Mouse (Mus musculus) CH12.LX (cell line): ENCODE data around the gene Tmbim4. TPM values are rescaled to one million over a fixed set of nuclear protein-coding genes. Genes with fewer than 3 reads are reported as not detected.
A peak's percentile ranks its signal among the peaks of the same experiment; 100 is the strongest.

Source experiments
- DNase-seq: peaks from one replicate; pipeline ENCODE4 v3.0.0-alpha.2; 2013; ENCODE audit errors: extremely low read depth
- H3K27ac ChIP-seq: 2 replicates; pipeline ENCODE4 v1.5.1; 2012; ENCODE audit warnings: low read depth, mild to moderate bottlenecking, control low read depth, moderate library complexity; ENCODE audit not compliant: insufficient read depth
- H3K27me3 ChIP-seq: replicated peaks from 2 replicates; pipeline ENCODE3; 2012; ENCODE audit warnings: inconsistent platforms
- H3K36me3 ChIP-seq, 2 experiments: replicated peaks in 1 of 2; 2 replicates each; pipeline versions ENCODE3 to v1.6.1; 2012; ENCODE audit warnings: inconsistent platforms in 1 of 2, low read length in 1 of 2, mild to moderate bottlenecking in 1 of 2, mixed read lengths in 1 of 2, moderate library complexity in 1 of 2; ENCODE audit not compliant: control insufficient read depth in 1 of 2, insufficient read depth in 1 of 2
- H3K4me1 ChIP-seq, 2 experiments: 2 replicates each; pipeline ENCODE4 v1.6.1; 2012; ENCODE audit warnings: inconsistent platforms in 1 of 2, moderate library complexity in 1 of 2; ENCODE audit not compliant: insufficient read depth in 2 of 2, control insufficient read depth in 1 of 2
- H3K4me2 ChIP-seq: 2 replicates; pipeline ENCODE4 v1.6.1; 2012; ENCODE audit warnings: low read depth, mild to moderate bottlenecking, control low read depth; ENCODE audit not compliant: poor library complexity, insufficient read depth, severe bottlenecking
- H3K4me3 ChIP-seq, 3 experiments: fragments of 150-350 bp in 1 of 3; sonication (generic) in 1 of 3; replicated peaks in 1 of 3; 2 replicates each; pipeline versions ENCODE3 to v1.5.1; 2011 to 2012; ENCODE audit warnings: low read depth in 2 of 3, low read length in 2 of 3, mild to moderate bottlenecking in 2 of 3, moderate library complexity in 2 of 3, control low read depth in 1 of 3, improper control_type of control experiment in 1 of 3, inconsistent platforms in 1 of 3, mixed read lengths in 1 of 3; ENCODE audit not compliant: poor library complexity in 1 of 3
- H3K79me2 ChIP-seq: replicated peaks from 2 replicates; pipeline ENCODE4 v1.6.1; 2012; ENCODE audit warnings: mild to moderate bottlenecking, moderate library complexity; ENCODE audit not compliant: control insufficient read depth, poor library complexity, insufficient read depth, severe bottlenecking; ENCODE audit errors: extremely low read depth
- H3K9ac ChIP-seq: 2 replicates; pipeline ENCODE4 v1.6.1; 2012; ENCODE audit warnings: low read depth, mild to moderate bottlenecking, control low read depth, moderate library complexity; ENCODE audit not compliant: insufficient read depth
- H3K9me3 ChIP-seq: replicated peaks from 2 replicates; pipeline ENCODE3; 2012; ENCODE audit warnings: low read length, inconsistent platforms, mixed read lengths
- BHLHE40 ChIP-seq: IDR thresholded peaks from 2 replicates; pipeline ENCODE4 v1.6.1; 2011; ENCODE audit warnings: mild to moderate bottlenecking, low read depth, low read length, improper control_type of control experiment
- CHD1 ChIP-seq: IDR thresholded peaks from 2 replicates; pipeline ENCODE4 v1.6.1; 2012; ENCODE audit warnings: low read depth, low read length, improper control_type of control experiment, inconsistent platforms
- CHD2 ChIP-seq: IDR thresholded peaks from 2 replicates; pipeline ENCODE4 v1.6.1; 2011; ENCODE audit warnings: low read length, improper control_type of control experiment
- EP300 ChIP-seq: IDR thresholded peaks from 2 replicates; pipeline ENCODE4 v1.6.1; 2011; ENCODE audit warnings: low read length, improper control_type of control experiment
- GABPA ChIP-seq: IDR thresholded peaks from 2 replicates; pipeline ENCODE4 v1.6.1; 2012; ENCODE audit warnings: low read depth, low read length, improper control_type of control experiment, inconsistent platforms; ENCODE audit not compliant: insufficient replicate concordance
- HCFC1 ChIP-seq: IDR thresholded peaks from 2 replicates; pipeline ENCODE4 v1.6.1; 2012; ENCODE audit warnings: low read depth, mild to moderate bottlenecking, inconsistent platforms, low read length, improper control_type of control experiment
- IRF4 ChIP-seq: IDR thresholded peaks from 2 replicates; pipeline ENCODE4 v1.6.1; 2014; ENCODE audit warnings: low read depth, mild to moderate bottlenecking, inconsistent platforms, low read length, improper control_type of control experiment
- JUN ChIP-seq: IDR thresholded peaks from 2 replicates; pipeline ENCODE4 v1.6.1; 2011; ENCODE audit warnings: low read depth, mild to moderate bottlenecking, low read length, improper control_type of control experiment, moderate library complexity; ENCODE audit not compliant: insufficient read depth
- JUND ChIP-seq: conservative IDR thresholded peaks from 2 replicates; pipeline ENCODE4 v1.6.1; 2011; ENCODE audit warnings: low read depth, low read length, improper control_type of control experiment
- KAT2A ChIP-seq: IDR thresholded peaks from 2 replicates; pipeline ENCODE4 v1.6.1; 2012; ENCODE audit warnings: low read length, improper control_type of control experiment, inconsistent platforms; ENCODE audit not compliant: insufficient replicate concordance
- MAFK ChIP-seq: IDR thresholded peaks from 2 replicates; pipeline ENCODE4 v1.6.1; 2011; ENCODE audit warnings: low read length, improper control_type of control experiment; ENCODE audit not compliant: insufficient replicate concordance
- MAX ChIP-seq: IDR thresholded peaks from 2 replicates; pipeline ENCODE4 v1.6.1; 2011; ENCODE audit warnings: low read length, improper control_type of control experiment
- MAZ ChIP-seq: IDR thresholded peaks from 2 replicates; pipeline ENCODE4 v1.6.1; 2012; ENCODE audit warnings: low read depth, mild to moderate bottlenecking, inconsistent platforms, low read length, improper control_type of control experiment, moderate library complexity
- MEF2A ChIP-seq: IDR thresholded peaks from 2 replicates; pipeline ENCODE4 v1.6.1; 2014; ENCODE audit warnings: low read depth, mild to moderate bottlenecking, inconsistent platforms, low read length, improper control_type of control experiment, borderline replicate concordance
- MXI1 ChIP-seq: IDR thresholded peaks from 2 replicates; pipeline ENCODE4 v1.6.1; 2011; ENCODE audit warnings: mild to moderate bottlenecking, low read depth, low read length, improper control_type of control experiment
- NRF1 ChIP-seq: IDR thresholded peaks from 2 replicates; pipeline ENCODE4 v1.6.1; 2014; ENCODE audit warnings: low read depth, mild to moderate bottlenecking, inconsistent platforms, low read length, improper control_type of control experiment, moderate library complexity
- PAX5 ChIP-seq: IDR thresholded peaks from 2 replicates; pipeline ENCODE4 v1.6.1; 2012; ENCODE audit warnings: low read length, inconsistent platforms, mixed read lengths
- POLR2A ChIP-seq: IDR thresholded peaks from 2 replicates; pipeline ENCODE4 v1.6.1; 2011; ENCODE audit warnings: low read depth, mild to moderate bottlenecking, improper control_type of control experiment, low read length
- POLR2AphosphoS2 ChIP-seq: IDR thresholded peaks from 2 replicates; pipeline ENCODE4 v1.6.1; 2011; ENCODE audit warnings: low read depth, low read length, improper control_type of control experiment
- RAD21 ChIP-seq: IDR thresholded peaks from 2 replicates; pipeline ENCODE4 v1.6.1; 2011; ENCODE audit warnings: low read depth, mild to moderate bottlenecking, low read length, improper control_type of control experiment, moderate library complexity
- SIN3A ChIP-seq: IDR thresholded peaks from 2 replicates; pipeline ENCODE4 v1.6.1; 2012; ENCODE audit warnings: low read length, improper control_type of control experiment, inconsistent platforms
- TBP ChIP-seq: conservative IDR thresholded peaks from 2 replicates; pipeline ENCODE4 v1.6.1; 2011; ENCODE audit warnings: low read depth, low read length, improper control_type of control experiment
- TCF12 ChIP-seq: IDR thresholded peaks from 2 replicates; pipeline ENCODE4 v1.6.1; 2014; ENCODE audit warnings: low read depth, mild to moderate bottlenecking, inconsistent platforms, low read length, improper control_type of control experiment
- UBTF ChIP-seq: IDR thresholded peaks from 2 replicates; pipeline ENCODE4 v1.6.1; 2012; ENCODE audit warnings: low read depth, mild to moderate bottlenecking, inconsistent platforms, low read length, improper control_type of control experiment, moderate library complexity
- USF1 ChIP-seq: IDR thresholded peaks from 2 replicates; pipeline ENCODE4 v1.6.1; 2014; ENCODE audit warnings: low read depth, mild to moderate bottlenecking, inconsistent platforms, low read length, improper control_type of control experiment
- USF2 ChIP-seq: conservative IDR thresholded peaks from 2 replicates; pipeline ENCODE4 v1.6.1; 2011; ENCODE audit warnings: low read depth, low read length, improper control_type of control experiment
- ZC3H11A ChIP-seq: IDR thresholded peaks from 2 replicates; pipeline ENCODE4 v1.6.1; 2012; ENCODE audit warnings: low read depth, mild to moderate bottlenecking, inconsistent platforms, low read length, improper control_type of control experiment
- ZKSCAN1 ChIP-seq: IDR thresholded peaks from 2 replicates; pipeline ENCODE4 v1.6.1; 2012; ENCODE audit warnings: low read depth, inconsistent platforms, low read length, improper control_type of control experiment, borderline replicate concordance
- ZMIZ1 ChIP-seq: IDR thresholded peaks from 2 replicates; pipeline ENCODE4 v1.6.1; 2012; ENCODE audit warnings: low read depth, mild to moderate bottlenecking, inconsistent platforms, low read length, improper control_type of control experiment
- ZNF384 ChIP-seq: IDR thresholded peaks from 2 replicates; pipeline ENCODE4 v1.6.1; 2012; ENCODE audit warnings: low read depth, low read length, improper control_type of control experiment, inconsistent platforms
- dilution Hi-C: fragments of 300-500 bp; cut with MboI; formaldehyde crosslinking; loops from 2 replicates; pipeline ENCODE4 v1.14.3; 2020; ENCODE audit warnings: low sequenced_read_pairs; ENCODE audit not compliant: extremely low pct_unique_long_range_greater_than_20kb, extremely low pct_ligation_motif_present
- in situ Hi-C: fragments of 300-500 bp; cut with MboI; formaldehyde crosslinking; loops from 3 replicates; pipeline ENCODE4 v1.14.3; 2019; ENCODE audit warnings: low sequenced_read_pairs, low pct_ligation_motif_present, low pct_unique_long_range_greater_than_20kb, mixed read lengths
- polyA plus RNA-seq: library from polyadenylated mRNA; unstranded; fragments of >175 nt; gene quantifications from 2 replicates; pipeline ENCODE4 v1.2.1, GENCODE M21; 2012; ENCODE audit warnings: low read depth; ENCODE audit not compliant: insufficient read length
- total RNA-seq, 2 experiments: library from RNA; depleted of rRNA; stranded (reverse); fragments of 300-350 nt in 1 of 2; fragments of >200 nt in 1 of 2; gene quantifications; 2 replicates each; pipeline ENCODE4 v1.2.3; 2012 to 2014

Tmbim4 gene
- 83.6 and 97.8 TPM in 2 replicates for total RNA-seq (2012; rRNA removed)
- total RNA-seq (2014; rRNA removed): 112 and 121 TPM in 2 replicates
- polyA plus RNA-seq: 104 and 113 TPM in 2 replicates

DNA sequence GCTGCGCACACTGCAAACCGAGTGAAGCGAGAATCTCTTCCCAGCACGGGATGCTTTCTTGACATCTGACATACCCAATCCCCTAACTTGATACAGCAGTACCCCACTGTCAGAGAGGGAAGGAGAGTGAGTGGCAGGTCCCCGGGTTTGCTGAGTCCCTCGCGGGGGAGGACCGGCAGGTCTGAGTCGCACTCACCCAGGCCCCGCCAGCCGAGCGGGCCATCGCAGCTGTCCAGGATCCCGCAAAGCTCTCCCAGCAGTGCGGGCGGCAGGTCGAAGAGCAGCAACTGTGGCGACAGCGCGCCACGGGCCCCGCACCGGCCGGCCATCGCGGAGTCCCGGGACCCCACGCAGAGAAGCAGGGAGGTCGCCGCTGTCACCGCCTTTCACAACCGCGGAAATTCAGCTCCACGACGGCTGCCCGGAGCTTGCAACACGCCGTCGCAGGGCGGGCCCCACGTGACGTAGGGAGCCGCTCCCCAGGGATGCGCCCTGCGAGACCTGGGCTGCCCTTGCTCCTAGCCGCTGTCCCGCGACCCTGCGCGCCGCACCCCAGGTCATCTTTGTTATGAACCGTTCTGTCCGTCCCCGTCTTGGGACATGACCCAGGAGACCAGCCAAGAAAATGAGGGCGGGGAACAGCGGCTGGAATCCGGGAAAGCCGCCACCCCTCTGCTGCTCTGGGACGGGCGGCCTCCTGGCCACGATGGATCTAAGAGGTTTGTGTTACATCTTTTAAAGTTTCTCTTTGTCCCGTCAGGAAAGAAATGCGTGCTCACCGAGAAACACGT lies at the start of gene Tmbim4:
Gene Tmbim4, plus strand, starts transcription at position 460 of the 791 bp plus-strand sequence.
- no peak for DNase-seq
- peaks cover 9 to 10% of the 10 kb centered on the region in 2 experiments for H3K4me1 ChIP-seq
- H3K9me3 ChIP-seq: peaks cover 3% of the 10 kb centered on the region
- H3K4me2 ChIP-seq: peak within 1 kb of the TSS; percentile 33
- H3K27ac ChIP-seq: peak within 1 kb of the TSS; percentile 35
- peaks cover under 1% of the 10 kb centered on the region for H3K27me3 ChIP-seq
- peaks cover 0 to 2% of the 10 kb centered on the region in 2 experiments for H3K36me3 ChIP-seq
- dilution Hi-C loops: no loop called here
- in situ Hi-C loops: no loop called here
- TF ChIP-seq TCF12: no peak
- TF ChIP-seq POLR2A: peak; percentile 23; the same call in 1 of the 2 replicates
- TF ChIP-seq NRF1: peak; percentile 40; the same call in 1 of the 2 replicates
- no peak for TF ChIP-seq JUN
- TF ChIP-seq USF1: peak; percentile 57
- 0 out of 2 replicates have a peak, but pooled peaks have one; percentile 13 for TF ChIP-seq BHLHE40
- peak; percentile 35; the same call in 1 of the 2 replicates for TF ChIP-seq MAX
- H3K9ac ChIP-seq: peak within 1 kb of the TSS; percentile 50
- H3K4me3 ChIP-seq: peak within 1 kb of the TSS; percentile 34 to 65 (median 55)
- H3K79me2 ChIP-seq: no peaks in the 10 kb centered on the region

DNA sequence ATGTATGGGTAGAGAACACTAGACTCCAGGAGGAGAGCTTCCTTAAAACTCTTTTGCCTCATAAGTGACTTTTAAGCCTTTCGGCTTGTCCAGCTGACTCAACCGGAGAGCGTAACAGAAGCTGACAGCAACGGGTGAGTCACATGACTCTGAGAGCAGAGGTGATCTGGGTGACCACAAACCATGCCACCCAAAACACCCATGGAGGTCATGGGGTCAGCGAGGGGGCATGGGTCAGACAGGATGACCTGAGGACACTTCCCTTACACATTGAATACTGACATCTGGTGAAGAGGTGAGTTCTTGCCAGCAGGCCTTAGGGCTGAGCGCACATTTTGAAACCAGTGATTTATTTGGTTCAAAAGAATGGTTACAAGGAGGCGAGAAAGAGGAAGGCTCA lies 49.7 kb upstream of the Tmbim4 start:
- Histone ChIP-seq H3K9ac (0 out of 2 replicates have a peak overlapping the region, but pooled peaks have one; percentile 0), H3K4me2 (peak overlapping the region; percentile 47; the same call in 1 of the 2 replicates), H3K36me3 (no peaks in the 10 kb centered on the region), H3K9me3 (no peaks in the 10 kb centered on the region), H3K27ac (peak overlapping the region; percentile 35), H3K4me3 (no peak overlapping the region), H3K79me2 (no peaks in the 10 kb centered on the region), H3K4me1 (peaks cover 4 to 13% of the 10 kb centered on the region in 2 experiments), H3K27me3 (no peaks in the 10 kb centered on the region)
- dilution Hi-C loops: no loop called here
- in situ Hi-C loops: no loop called here
- DNase-seq: peak; percentile 12
- no peak for TF ChIP-seq KAT2A
- TF ChIP-seq ZMIZ1: no peak
- no peak for TF ChIP-seq MAFK
- peak; percentile 57 for TF ChIP-seq USF2
- no peak for TF ChIP-seq GABPA
- peak; percentile 92 for TF ChIP-seq BHLHE40
- TF ChIP-seq MAZ: no peak
- no peak for TF ChIP-seq ZC3H11A
- no peak for TF ChIP-seq PAX5
- TF ChIP-seq HCFC1: no peak
- peak; percentile 72 for TF ChIP-seq IRF4
- no peak for TF ChIP-seq JUND
- no peak for TF ChIP-seq EP300
- no peak for TF ChIP-seq NRF1
- 0 out of 2 replicates have a peak, but pooled peaks have one; percentile 28 for TF ChIP-seq SIN3A
- TF ChIP-seq RAD21: no peak
- no peak; the same call in 1 of the 2 replicates for TF ChIP-seq CHD1
- no peak for TF ChIP-seq ZNF384
- TF ChIP-seq UBTF: no peak
- TF ChIP-seq POLR2AphosphoS2: no peak
- no peak for TF ChIP-seq TBP
- TF ChIP-seq MXI1: no peak
- TF ChIP-seq MEF2A: no peak; the same call in 1 of the 2 replicates
- TF ChIP-seq ZKSCAN1: no peak
- no peak for TF ChIP-seq CHD2
- no peak for TF ChIP-seq JUN
